Mouse (Mus musculus) heart, adult 2 months (tissue): ENCODE measurements around the gene Reg3a. TPM values are rescaled to one million over a fixed set of nuclear protein-coding genes. Genes with fewer than 3 reads are reported as not detected.
"Not testable (repeated sequence)": the region's sequence is repeated elsewhere in the genome, so short reads cannot be mapped to it uniquely, and the experiment has no call there.

Experiments
- DNase-seq, 2 experiments: peaks; one replicate each; pipeline ENCODE4 v3.0.0; 2021
- H3K27ac ChIP-seq: fragments of 200-600 bp; 2 replicates; pipeline ENCODE4 v1.8.1; 2022
- H3K27me3 ChIP-seq: fragments of 200-500 bp; 2 replicates; pipeline ENCODE4 v1.6.1; 2012; ENCODE audit warnings: mild to moderate bottlenecking, low read length, inconsistent platforms, mixed read lengths; ENCODE audit not compliant: control insufficient read depth, insufficient read depth
- H3K36me3 ChIP-seq: fragments of 200-500 bp; 2 replicates; pipeline ENCODE4 v1.6.1; 2012; ENCODE audit warnings: low read length, inconsistent platforms; ENCODE audit not compliant: control insufficient read depth, insufficient read depth
- H3K4me1 ChIP-seq: fragments of 200-500 bp; 2 replicates; pipeline ENCODE4 v1.6.1; 2011; ENCODE audit warnings: low read length; ENCODE audit not compliant: control insufficient read depth, insufficient read depth
- H3K4me3 ChIP-seq: fragments of 200-600 bp; 2 replicates; pipeline ENCODE4 v1.8.1; 2022
- H3K79me2 ChIP-seq: fragments of 200-500 bp; replicated peaks from 2 replicates; pipeline ENCODE4 v1.6.1; 2012; ENCODE audit warnings: mild to moderate bottlenecking, inconsistent platforms, low read length, moderate library complexity, mixed read lengths; ENCODE audit not compliant: control insufficient read depth, insufficient read depth
- H3K9ac ChIP-seq: fragments of 200-500 bp; 2 replicates; pipeline ENCODE4 v1.6.1; 2012; ENCODE audit warnings: low read depth, mild to moderate bottlenecking, control low read depth, inconsistent platforms, low read length, mixed read lengths
- CTCF ChIP-seq: fragments of 200-600 bp; IDR thresholded peaks from 2 replicates; pipeline ENCODE4 v1.8.1; 2022; ENCODE audit warnings: antibody characterized with exemption, mild to moderate bottlenecking, moderate library complexity
- EP300 ChIP-seq: fragments of 200-500 bp; IDR thresholded peaks from 2 replicates; pipeline ENCODE4 v1.6.1; 2011; ENCODE audit warnings: low read depth, low read length, control low read depth; ENCODE audit not compliant: insufficient read depth
- POLR2A ChIP-seq: fragments of 200-500 bp; IDR thresholded peaks from 2 replicates; pipeline ENCODE4 v1.6.1; 2011; ENCODE audit warnings: mild to moderate bottlenecking, low read depth, low read length, control low read depth; ENCODE audit not compliant: insufficient read depth
- whole genome bisulfite sequencing: fragments of 180-500 bp; shearing (Covaris S2); methylation state at CpG from one replicate; pipeline ENCODE4 v1.1.7; 2018; 5-methylcytosine and 5-hydroxymethylcytosine counted together
- intact Hi-C: fragments of 180-260 bp; cut with DNase I; formaldehyde crosslinking; loops from one replicate; pipeline ENCODE4 v1.15.1; 2025
- polyA plus RNA-seq: library from polyadenylated mRNA; depleted of rRNA; stranded (reverse); fragments of >200 nt; gene quantifications from 2 replicates; pipeline ENCODE4 v1.2.3, GENCODE M21; 2012; rRNA removed
- total RNA-seq, 2 experiments: library from RNA; stranded (reverse); gene quantifications; 2 replicates each; pipeline ENCODE4 v1.2.3; 2021

Gene Reg3a
- total and polyA plus RNA-seq, 3 experiments, result not detected

DNA sequence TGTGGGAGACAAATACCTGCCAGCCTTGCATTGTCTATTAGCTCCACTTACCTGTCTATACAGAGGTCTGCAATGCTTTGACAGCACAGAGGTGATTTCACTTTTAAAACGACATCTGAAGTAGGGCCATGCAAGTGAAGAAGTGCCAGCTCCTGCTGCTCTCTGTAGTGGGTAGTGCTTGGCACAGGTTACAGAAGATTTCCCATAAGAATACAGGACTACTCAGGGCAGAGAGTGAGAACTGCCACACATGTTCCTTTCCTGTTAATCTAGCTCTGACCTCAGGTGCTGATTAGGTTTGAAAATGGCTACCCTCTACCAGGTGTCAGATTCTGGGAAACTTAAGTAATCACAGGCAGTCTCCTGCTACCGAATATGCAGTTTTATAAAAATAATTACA, 1.7 kb upstream of the Reg3a start, which contains the start of gene Reg3d:
Gene Reg3d (minus strand): TSS at position 101 of the 400 bp plus-strand sequence.
- Histone ChIP-seq H3K79me2 (no peaks in the 10 kb centered on the region), H3K27me3 (no peaks in the 10 kb centered on the region), H3K9ac (no peak within 1 kb of the TSS), H3K4me3 (no peak within 1 kb of the TSS), H3K36me3 (no peaks in the 10 kb centered on the region), H3K4me1 (no peaks in the 10 kb centered on the region), H3K27ac (no peak within 1 kb of the TSS)
- 42% methylated on average over 2 of the region's 2 CpGs for WGBS
- TF ChIP-seq EP300 (no peak), CTCF (no peak), POLR2A (no peak)
- intact Hi-C loops, result no loop called here
- DNase-seq, result no peak

DNA sequence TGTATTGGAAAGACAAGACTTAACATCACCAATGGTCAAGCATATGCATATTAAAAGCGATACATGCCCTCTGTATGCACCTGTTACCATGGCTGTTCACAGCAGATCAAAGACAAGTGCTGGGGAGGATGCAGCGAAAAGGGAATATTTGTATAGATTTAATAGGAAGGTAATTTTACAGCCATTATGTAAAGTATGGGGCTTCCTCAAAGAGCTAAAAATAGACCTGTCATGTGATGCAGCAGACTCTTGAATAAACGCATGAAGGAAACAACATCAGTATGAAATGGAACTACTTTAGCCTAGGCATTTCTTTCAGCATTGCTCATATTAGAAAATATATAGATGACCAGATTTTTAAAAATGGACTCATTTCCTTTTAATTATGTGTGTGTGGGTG, 5.1 kb downstream of the Reg3a start:
- no peak for DNase-seq
- Histone ChIP-seq H3K4me3 (no peak overlapping the region), H3K79me2 (no peaks in the 10 kb centered on the region), H3K4me1 (no peaks in the 10 kb centered on the region), H3K27ac (no peak overlapping the region), H3K27me3 (no peaks in the 10 kb centered on the region), H3K9ac (no peak overlapping the region), H3K36me3 (no peaks in the 10 kb centered on the region)
- 68% methylated on average over 3 of the region's 3 CpGs for WGBS
- TF ChIP-seq EP300 (no peak), CTCF (no peak), POLR2A (no peak)
- intact Hi-C loops, result no loop called here

DNA sequence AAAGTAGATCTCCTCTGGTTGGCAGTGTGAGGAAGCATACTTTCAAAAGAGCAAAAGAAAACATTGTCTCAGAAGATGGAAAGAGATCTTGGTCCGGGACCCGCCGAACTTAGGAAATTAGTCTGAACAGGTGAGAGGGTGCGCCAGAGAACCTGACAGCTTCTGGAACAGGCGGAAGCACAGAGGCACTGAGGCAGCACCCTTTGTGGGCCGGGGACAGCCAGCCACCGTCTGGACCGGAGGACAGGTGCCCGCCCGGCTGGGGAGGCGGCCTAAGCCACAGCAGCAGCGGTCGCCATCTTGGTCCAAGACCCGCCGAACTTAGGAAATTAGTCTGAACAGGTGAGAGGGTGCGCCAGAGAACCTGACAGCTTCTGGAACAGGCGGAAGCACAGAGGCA, 14.8 kb downstream of the Reg3a start, which contains the start of gene Reg2:
Gene Reg2 (plus strand): TSS at position 301 of the 400 bp plus-strand sequence.
- intact Hi-C loops, result not testable (repeated sequence)

DNA sequence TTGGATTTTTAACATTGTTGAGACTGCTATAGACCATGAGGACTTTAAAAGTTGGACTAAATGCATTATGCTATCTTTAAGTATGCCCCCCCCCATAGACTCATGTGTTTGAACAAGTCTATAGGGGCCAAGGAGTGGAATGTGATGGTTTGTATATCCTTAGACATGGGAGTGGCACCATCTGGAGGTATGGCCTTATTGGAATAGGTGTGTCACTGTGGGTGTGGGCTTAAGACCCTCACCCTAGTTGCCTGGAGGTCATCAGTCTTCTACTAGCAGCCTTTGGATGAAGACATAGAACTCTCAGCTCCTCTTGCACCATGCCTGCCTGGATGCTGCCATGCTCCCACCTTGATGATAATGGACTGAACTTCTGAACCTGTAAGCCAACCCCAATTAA, 41.9 kb downstream of the Reg3a start, which contains the start of gene Reg1:
Gene Reg1 (plus strand): TSS at position 301 of the 400 bp plus-strand sequence.
- H3K4me1 ChIP-seq, H3K36me3 ChIP-seq, H3K27me3 ChIP-seq, H3K79me2 ChIP-seq, DNase-seq, H3K4me3 ChIP-seq, H3K27ac ChIP-seq, H3K9ac ChIP-seq, intact Hi-C loops: not testable (repeated sequence)

More for the DNA sequence above, 14.8 kb downstream of the Reg3a start, which contains the start of gene Reg2:
- H3K4me1 ChIP-seq, H3K4me3 ChIP-seq, H3K79me2 ChIP-seq, DNase-seq, H3K27ac ChIP-seq, H3K27me3 ChIP-seq, H3K9ac ChIP-seq, H3K36me3 ChIP-seq: not testable (repeated sequence)
- 88% methylated on average over 4 of the region's 17 CpGs for WGBS

DNA sequence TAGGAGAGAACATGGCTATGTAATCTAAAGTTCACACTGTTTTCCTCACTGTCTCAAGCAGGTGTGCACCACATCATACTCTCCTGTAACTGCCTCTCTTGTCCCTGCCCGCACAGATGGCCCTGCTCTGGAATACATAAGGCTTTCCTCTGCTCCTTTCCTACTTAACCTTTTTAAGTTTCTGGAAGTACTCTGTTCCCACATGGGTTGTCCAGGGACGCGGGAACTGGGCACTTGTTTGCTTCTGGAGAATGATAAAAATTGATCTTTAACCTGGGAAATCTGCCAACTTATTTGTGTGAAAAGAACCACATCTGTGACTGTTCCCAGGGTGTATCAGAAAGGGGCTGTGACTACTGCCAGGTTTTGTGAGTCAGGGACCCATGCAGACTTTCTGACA, 45.0 kb downstream of the Reg3a start:
- H3K36me3 ChIP-seq, result no peaks in the 10 kb centered on the region
- H3K79me2 ChIP-seq, result no peaks in the 10 kb centered on the region
- DNase-seq, result no peak
- WGBS, result 47% methylated on average over 3 of the region's 3 CpGs
- no peaks in the 10 kb centered on the region for H3K27me3 ChIP-seq
- no peaks in the 10 kb centered on the region for H3K4me1 ChIP-seq
- no peak for TF ChIP-seq EP300
- TF ChIP-seq CTCF, result no peak
- no peak for TF ChIP-seq POLR2A
- H3K27ac ChIP-seq, result no peak overlapping the region
- H3K9ac ChIP-seq, result no peak overlapping the region
- intact Hi-C loops, result no loop called here
- no peak overlapping the region for H3K4me3 ChIP-seq

Other genes with a start within 250 kb of the Reg3a start
- not detected for gene Reg3b, start 10.1 kb upstream of the Reg3a start, total RNA-seq
- 1.1 TPM in 1 of 2 replicates, not detected in the other for gene Reg3b, start 10.1 kb upstream of the Reg3a start, polyA plus RNA-seq
- gene Reg3d, start 1.8 kb upstream of the Reg3a start, total RNA-seq, result not detected
- not detected in 2 replicates for gene Reg3d, start 1.8 kb upstream of the Reg3a start, polyA plus RNA-seq
- gene Reg2, start 14.9 kb downstream of the Reg3a start, total RNA-seq, result not detected
- not detected in 2 replicates for gene Reg2, start 14.9 kb downstream of the Reg3a start, polyA plus RNA-seq
- not detected for gene Reg1, start 42.0 kb downstream of the Reg3a start, total RNA-seq
- not detected in 2 replicates for gene Reg1, start 42.0 kb downstream of the Reg3a start, polyA plus RNA-seq
- gene Reg3g, start 88.2 kb downstream of the Reg3a start, total RNA-seq, result not detected
- gene Reg3g, start 88.2 kb downstream of the Reg3a start, polyA plus RNA-seq, result 56.6 TPM in 1 of 2 replicates, not detected in the other